Mouse (Mus musculus) embryonic facial prominence, embryonic 13.5 days (tissue): ENCODE data around the gene Nfs1. TPM values are rescaled to one million over a fixed set of nuclear protein-coding genes. Genes with fewer than 3 reads are reported as not detected.
"Not testable (repeated sequence)": the region's sequence is repeated elsewhere in the genome, so short reads cannot be mapped to it uniquely, and the experiment has no call there.

Experiments used
- ATAC-seq: fragments of 200-750 bp; cut with Nextera tagmentation; 2 replicates; pipeline ENCODE4 v1.8.0; 2017; ENCODE audit warnings: low read depth; ENCODE audit not compliant: insufficient number of reproducible peaks, insufficient read depth, low FRiP score, low TSS enrichment
- H3K27ac ChIP-seq: fragments of 300-500 bp; sonication (generic); 2 replicates; pipeline ENCODE4 v1.5.1; 2015; ENCODE audit warnings: moderate library complexity, mild to moderate bottlenecking, inconsistent platforms
- H3K27me3 ChIP-seq: fragments of 300-500 bp; sonication (generic); 2 replicates; pipeline ENCODE4 v1.6.1; 2015; ENCODE audit warnings: mild to moderate bottlenecking, inconsistent platforms
- H3K36me3 ChIP-seq: fragments of 300-500 bp; sonication (generic); 2 replicates; pipeline ENCODE4 v1.6.1; 2015; ENCODE audit warnings: mild to moderate bottlenecking, inconsistent platforms
- H3K4me1 ChIP-seq: fragments of 300-500 bp; sonication (generic); 2 replicates; pipeline ENCODE4 v1.6.1; 2015; ENCODE audit warnings: inconsistent platforms
- H3K4me2 ChIP-seq: fragments of 300-500 bp; sonication (generic); 2 replicates; pipeline ENCODE4 v1.6.1; 2015; ENCODE audit warnings: moderate library complexity, mild to moderate bottlenecking, inconsistent platforms
- H3K4me3 ChIP-seq: fragments of 300-500 bp; sonication (generic); 2 replicates; pipeline ENCODE4 v1.5.1; 2015; ENCODE audit warnings: mild to moderate bottlenecking, inconsistent platforms
- H3K9ac ChIP-seq: fragments of 300-500 bp; sonication (generic); 2 replicates; pipeline ENCODE4 v1.6.1; 2015; ENCODE audit warnings: mild to moderate bottlenecking, inconsistent platforms
- H3K9me3 ChIP-seq: fragments of 300-500 bp; sonication (generic); 2 replicates; pipeline ENCODE4 v1.6.1; 2016; ENCODE audit warnings: inconsistent platforms
- WGBS: fragments of 180-500 bp; shearing (Covaris S2); methylation state at CpG from one replicate; pipeline ENCODE4 v1.1.7; 2015; ENCODE audit warnings: mixed read lengths; 5-methylcytosine and 5-hydroxymethylcytosine counted together
- polyA plus RNA-seq: library from polyadenylated mRNA; unstranded; fragments of >200 nt; fragmentation: Nextera tagmentation; extraction: Ambion mirVana; gene quantifications from 2 replicates; pipeline ENCODE4 v1.2.1, GENCODE M21; 2015

Nfs1 gene
- polyA plus RNA-seq, 1 experiment from 2014 or later, result 35.4 TPM

GRCm38 (mm10) chr2:156135695-156136094, 8.3 kb downstream of the Nfs1 start:
- no peak overlapping the region for H3K27ac ChIP-seq
- peaks cover 26% of the 10 kb centered on the region for H3K36me3 ChIP-seq
- no peak overlapping the region for H3K9ac ChIP-seq
- ATAC-seq, result no peak
- no peak overlapping the region for H3K4me3 ChIP-seq
- no peak overlapping the region for H3K4me2 ChIP-seq
- no peaks in the 10 kb centered on the region for H3K27me3 ChIP-seq
- 88% methylated on average over 6 of the region's 6 CpGs for WGBS
- H3K4me1 ChIP-seq, result no peaks in the 10 kb centered on the region
- no peaks in the 10 kb centered on the region for H3K9me3 ChIP-seq

- Histone ChIP-seq H3K9ac (no peak overlapping the region), H3K4me1 (no peaks in the 10 kb centered on the region), H3K36me3 (peaks cover 28% of the 10 kb centered on the region), H3K4me2 (no peak overlapping the region), H3K9me3 (no peaks in the 10 kb centered on the region), H3K27ac (no peak overlapping the region), H3K27me3 (no peaks in the 10 kb centered on the region), H3K4me3 (no peak overlapping the region)
- ATAC-seq, result no peak
- 85% methylated on average over 5 of the region's 5 CpGs for WGBS
These were observed 9.8 kb downstream of the Nfs1 start for GRCm38 (mm10) chr2:156134161-156134560.

- Histone ChIP-seq H3K27me3 (no peaks in the 10 kb centered on the region), H3K4me2 (no peak within 1 kb of the TSS), H3K9me3 (no peaks in the 10 kb centered on the region), H3K27ac (no peak within 1 kb of the TSS), H3K9ac (no peak within 1 kb of the TSS), H3K36me3 (peaks cover 53% of the 10 kb centered on the region), H3K4me1 (no peaks in the 10 kb centered on the region), H3K4me3 (no peak within 1 kb of the TSS)
- WGBS, result 91% methylated on average over 5 of the region's 5 CpGs
- no peak for ATAC-seq
These were observed 17.0 kb downstream of the Nfs1 start, which contains the start of gene Gm28036 for GRCm38 (mm10) chr2:156126992-156127391. Gm28036 (minus strand) TSS chr2:156127092.

- H3K4me1 ChIP-seq, result no peaks in the 10 kb centered on the region
- no peak for ATAC-seq
- H3K27ac ChIP-seq, result no peak overlapping the region
- peaks cover 41% of the 10 kb centered on the region for H3K36me3 ChIP-seq
- no peaks in the 10 kb centered on the region for H3K9me3 ChIP-seq
- H3K4me2 ChIP-seq, result no peak overlapping the region
- no peak overlapping the region for H3K4me3 ChIP-seq
- H3K27me3 ChIP-seq, result no peaks in the 10 kb centered on the region
- whole genome bisulfite sequencing, result 87% methylated on average over 5 of the region's 5 CpGs
- no peak overlapping the region for H3K9ac ChIP-seq
These were observed 20.3 kb downstream of the Nfs1 start for GRCm38 (mm10) chr2:156123731-156124130.

GRCm38 (mm10) chr2:156119566-156119965, 24.4 kb downstream of the Nfs1 start:
- no peak for ATAC-seq
- no peak overlapping the region for H3K4me3 ChIP-seq
- no peak overlapping the region for H3K9ac ChIP-seq
- no peaks in the 10 kb centered on the region for H3K9me3 ChIP-seq
- peaks cover 11% of the 10 kb centered on the region; the same call in 1 of the 2 replicates for H3K36me3 ChIP-seq
- H3K27me3 ChIP-seq, result no peaks in the 10 kb centered on the region
- no peak overlapping the region for H3K27ac ChIP-seq
- H3K4me2 ChIP-seq, result no peak overlapping the region
- H3K4me1 ChIP-seq, result no peaks in the 10 kb centered on the region

GRCm38 (mm10) chr2:156112080-156112423, 31.9 kb downstream of the Nfs1 start:
- Histone ChIP-seq H3K4me1 (peaks cover 15% of the 10 kb centered on the region), H3K27ac (peak overlapping the region; percentile 95), H3K4me3 (peak overlapping the region; percentile 93), H3K9ac (peak overlapping the region; percentile 97), H3K4me2 (peak overlapping the region; percentile 69)
- WGBS, result 27% methylated on average over 5 of the region's 5 CpGs
- H3K36me3 ChIP-seq, H3K27me3 ChIP-seq, H3K9me3 ChIP-seq, ATAC-seq: not testable (repeated sequence)

- H3K27ac ChIP-seq, result peak within 1 kb of the TSS; percentile 95
- H3K9ac ChIP-seq, result peak within 1 kb of the TSS; percentile 97
- ATAC-seq, result peak; percentile 81
- whole genome bisulfite sequencing, result under 1% methylated on average over 74 of the region's 74 CpGs
- peak within 1 kb of the TSS; percentile 93 for H3K4me3 ChIP-seq
- peaks cover 19% of the 10 kb centered on the region for H3K4me1 ChIP-seq
- no peaks in the 10 kb centered on the region for H3K27me3 ChIP-seq
- H3K36me3 ChIP-seq, result 0 out of 2 replicates have a peak, but pooled peaks cover 4% of the 10 kb centered on the region
- H3K4me2 ChIP-seq, result peak within 1 kb of the TSS; percentile 69
- H3K9me3 ChIP-seq, result no peaks in the 10 kb centered on the region
These were observed 32.5 kb downstream of the Nfs1 start, which contains the start of the genes Cpne1 and Rbm12 for GRCm38 (mm10) chr2:156111358-156112079. Cpne1 (minus strand) TSS chr2:156111965. Rbm12 (minus strand) TSS chr2:156111978.

- Histone ChIP-seq H3K4me3 (peak overlapping the region; percentile 93), H3K9me3 (no peaks in the 10 kb centered on the region), H3K27ac (peak overlapping the region; percentile 95), H3K27me3 (no peaks in the 10 kb centered on the region), H3K4me1 (peaks cover 23% of the 10 kb centered on the region), H3K36me3 (0 out of 2 replicates have a peak, but pooled peaks cover 4% of the 10 kb centered on the region), H3K9ac (peak overlapping the region; percentile 97), H3K4me2 (peak overlapping the region; percentile 69)
- peak; percentile 67; the same call in 1 of the 2 replicates for ATAC-seq
- WGBS, result under 1% methylated on average over 16 of the region's 16 CpGs
These were observed 33.2 kb downstream of the Nfs1 start for GRCm38 (mm10) chr2:156110627-156111357.

- Histone ChIP-seq H3K4me1 (0 out of 2 replicates have a peak, but pooled peaks cover 8% of the 10 kb centered on the region), H3K27me3 (no peaks in the 10 kb centered on the region), H3K4me3 (no peak overlapping the region), H3K9me3 (no peaks in the 10 kb centered on the region), H3K4me2 (no peak overlapping the region), H3K27ac (no peak overlapping the region), H3K36me3 (peaks cover 33% of the 10 kb centered on the region), H3K9ac (no peak overlapping the region)
- WGBS, result 72% methylated on average over 5 of the region's 5 CpGs
- no peak for ATAC-seq
These were observed 52.1 kb downstream of the Nfs1 start for GRCm38 (mm10) chr2:156091926-156092325.

GRCm38 (mm10) chr2:156089799-156090198, 54.2 kb downstream of the Nfs1 start:
- WGBS, result 94% methylated on average over 1 of the region's 1 CpGs
- Histone ChIP-seq H3K9me3 (no peaks in the 10 kb centered on the region), H3K4me3 (no peak overlapping the region), H3K27me3 (no peaks in the 10 kb centered on the region), H3K4me2 (no peak overlapping the region), H3K27ac (no peak overlapping the region), H3K9ac (no peak overlapping the region), H3K4me1 (0 out of 2 replicates have a peak, but pooled peaks cover 8% of the 10 kb centered on the region), H3K36me3 (peaks cover 12% of the 10 kb centered on the region)
- ATAC-seq, result no peak

GRCm38 (mm10) chr2:156087391-156088110, 56.4 kb downstream of the Nfs1 start:
- Histone ChIP-seq H3K9me3 (no peaks in the 10 kb centered on the region), H3K4me3 (no peak overlapping the region), H3K4me2 (no peak overlapping the region), H3K27me3 (no peaks in the 10 kb centered on the region), H3K4me1 (peaks cover 12% of the 10 kb centered on the region; the same call in 1 of the 2 replicates), H3K36me3 (peaks cover 10% of the 10 kb centered on the region), H3K27ac (no peak overlapping the region), H3K9ac (no peak overlapping the region)
- WGBS, result 85% methylated on average over 7 of the region's 7 CpGs
- no peak for ATAC-seq
